Mouse (Mus musculus) erythroblast, adult 5-6 weeks (primary cell): ENCODE data around the gene Auh. TPM values are rescaled to one million over a fixed set of nuclear protein-coding genes. Genes with fewer than 3 reads are reported as not detected.

Source experiments
- ATAC-seq: replicated peaks from 2 replicates; pipeline ENCODE4 v1.8.0; 2016; ENCODE audit warnings: moderate number of reproducible peaks, mild to moderate bottlenecking, moderate TSS enrichment, inconsistent platforms; ENCODE audit not compliant: poor library complexity, low FRiP score, severe bottlenecking
- total RNA-seq, 2 experiments: library from RNA; stranded (forward) in 1 of 2; stranded (reverse) in 1 of 2; fragments of 150-400 nt in 1 of 2; fragments of 200-764, 138-1000 nt in 1 of 2; gene quantifications; 2 replicates each; pipeline versions ENCODE4 v1.2.3 to v1.2.4; 2015 to 2017; ENCODE audit warnings: low replicate concordance in 2 of 2

Auh gene
- total RNA-seq, 2 experiments from 2014 or later = 68.2 to 107 TPM

- no peak for ATAC-seq
Observed at GRCm38 (mm10) chr13:52817991-52818491, 111.4 kb downstream of the Auh start.

- ATAC-seq = peak; percentile 66
Observed at GRCm38 (mm10) chr13:52813750-52814149, 115.7 kb downstream of the Auh start.

DNA sequence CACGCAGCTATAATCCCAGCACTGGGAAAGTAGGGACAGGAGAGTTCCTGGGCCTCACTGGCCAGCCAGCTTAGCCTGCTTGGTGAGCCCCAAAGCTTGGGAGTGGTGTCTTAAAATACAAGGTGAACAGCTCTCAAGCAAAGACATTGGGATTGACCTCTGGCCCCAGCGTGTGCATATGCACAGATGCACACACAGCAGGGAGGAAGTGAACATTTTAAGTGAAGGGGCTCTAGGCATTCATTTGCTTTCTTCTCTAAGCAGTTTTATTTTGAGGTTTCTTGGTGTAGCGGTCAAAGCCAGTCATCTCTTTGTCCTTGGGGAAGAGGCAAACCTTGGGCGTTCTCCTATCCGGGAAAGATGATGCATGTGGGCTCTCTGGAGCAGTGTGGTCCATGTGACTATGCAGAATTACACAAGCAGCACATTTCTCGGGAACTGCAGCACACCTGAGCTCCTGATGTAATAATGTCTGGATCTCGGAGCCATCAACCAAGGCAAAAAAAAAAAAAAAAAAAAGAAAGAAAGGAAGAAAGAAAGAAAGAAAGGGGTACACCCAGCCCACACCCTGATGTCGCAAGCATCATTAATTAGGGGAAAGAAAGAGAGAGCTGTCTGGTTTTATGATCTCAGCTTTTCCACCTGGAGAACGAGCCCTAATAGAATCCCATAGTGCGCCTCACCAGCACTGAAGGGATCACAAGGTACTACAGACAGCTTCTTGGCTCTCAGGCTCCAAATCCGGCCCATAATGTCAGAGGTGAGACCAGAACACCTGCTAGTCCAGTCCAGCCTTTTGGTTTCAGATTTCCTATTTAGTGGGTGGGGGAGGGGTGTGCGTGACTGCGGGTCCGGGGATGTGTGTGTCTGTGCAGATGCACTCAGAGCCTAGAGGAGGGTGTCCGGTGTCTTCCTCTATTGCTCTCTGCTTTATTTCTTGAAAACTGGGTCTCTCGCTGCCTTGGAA, 116.6 kb downstream of the Auh start:
- no peak for ATAC-seq

DNA sequence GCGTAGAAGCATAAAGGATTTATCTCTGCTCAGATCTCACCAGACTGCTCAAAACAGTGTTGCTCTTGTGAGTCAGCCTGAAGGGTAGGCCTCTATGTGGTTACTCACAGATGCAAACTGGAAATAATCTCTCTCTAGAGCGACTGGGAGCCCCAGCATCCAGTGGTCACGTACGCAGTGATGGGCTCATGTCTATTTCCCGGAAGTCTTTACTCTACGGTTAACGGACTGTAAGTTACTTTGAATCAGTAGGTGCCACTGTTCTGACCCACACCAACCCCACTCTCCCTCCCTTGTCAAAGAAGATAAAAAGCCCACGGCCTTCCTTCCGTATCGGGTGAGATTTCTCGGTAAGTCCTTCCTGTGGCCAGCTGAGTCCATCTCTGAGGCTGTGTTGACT, 121.8 kb downstream of the Auh start:
- no peak for ATAC-seq

GRCm38 (mm10) chr13:52806029-52806428, 123.5 kb downstream of the Auh start:
- no peak for ATAC-seq

DNA sequence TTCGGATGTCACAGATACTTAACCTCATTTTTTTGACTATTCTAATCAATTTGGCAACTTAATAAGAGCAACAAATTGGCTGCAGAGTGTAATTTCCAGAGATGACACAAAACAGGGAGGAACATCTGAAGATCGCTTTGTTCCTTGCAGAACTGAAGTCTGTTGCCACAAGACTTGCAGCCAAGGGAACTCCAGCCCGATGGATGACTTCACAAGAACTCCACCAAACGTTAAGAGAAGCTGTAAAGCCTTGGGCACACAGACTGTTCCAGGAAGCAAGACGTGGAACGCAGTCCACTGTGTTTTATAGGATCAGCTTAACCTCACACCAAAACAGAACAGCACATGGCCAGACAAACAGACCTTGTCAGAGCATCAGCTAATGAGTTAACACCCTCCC, 123.9 kb downstream of the Auh start:
- no peak for ATAC-seq

DNA sequence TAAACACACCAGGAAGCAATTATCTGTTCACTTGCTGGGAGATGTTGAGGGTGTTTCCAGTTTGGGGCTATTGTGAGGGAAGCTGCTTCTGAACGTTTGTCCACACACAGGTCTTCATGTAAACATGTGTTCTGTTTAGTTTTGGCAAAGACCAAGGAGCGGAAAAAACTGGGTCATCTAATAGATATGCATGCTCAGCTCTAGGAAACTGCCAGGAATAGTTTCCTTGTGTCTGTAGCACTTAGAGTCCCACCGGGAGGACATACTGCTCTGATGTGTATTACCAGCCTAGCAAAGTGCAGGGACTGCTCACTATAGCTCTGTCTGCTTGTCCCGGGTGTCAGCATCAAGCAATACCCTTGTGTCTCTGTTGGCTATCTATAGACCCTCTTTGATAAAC, 127.0 kb downstream of the Auh start:
- ATAC-seq = no peak

GRCm38 (mm10) chr13:52800687-52801341, 128.7 kb downstream of the Auh start:
- no peak for ATAC-seq

GRCm38 (mm10) chr13:52800091-52800490, 129.4 kb downstream of the Auh start:
- no peak for ATAC-seq

GRCm38 (mm10) chr13:52794232-52794631, 135.2 kb downstream of the Auh start:
- no peak for ATAC-seq

DNA sequence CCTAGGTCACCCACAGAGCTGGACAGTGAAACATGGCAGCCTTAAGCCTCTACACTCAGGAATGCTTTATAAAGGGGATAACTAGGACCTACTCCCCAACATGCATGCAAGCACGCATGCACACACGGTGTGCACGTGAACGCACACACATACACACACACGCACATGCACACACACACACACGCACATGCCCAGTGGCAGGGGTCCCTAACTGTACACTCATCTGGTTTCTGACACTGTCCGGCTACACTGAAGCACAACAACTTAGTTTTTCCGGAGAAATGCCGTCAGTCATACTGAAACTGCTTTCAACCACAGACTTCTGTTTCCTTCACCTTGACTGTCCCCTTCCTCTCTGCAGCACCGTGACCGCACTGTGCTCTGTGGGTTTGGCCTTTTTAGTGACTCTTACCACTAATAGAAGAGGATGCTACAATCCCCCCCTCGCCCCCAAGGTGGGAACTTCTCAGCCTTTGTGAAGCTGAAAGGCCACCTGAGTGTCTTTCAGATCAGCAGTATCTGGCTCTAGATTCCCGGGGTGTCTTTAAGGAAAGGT, 136.0 kb downstream of the Auh start:
- ATAC-seq = no peak

DNA sequence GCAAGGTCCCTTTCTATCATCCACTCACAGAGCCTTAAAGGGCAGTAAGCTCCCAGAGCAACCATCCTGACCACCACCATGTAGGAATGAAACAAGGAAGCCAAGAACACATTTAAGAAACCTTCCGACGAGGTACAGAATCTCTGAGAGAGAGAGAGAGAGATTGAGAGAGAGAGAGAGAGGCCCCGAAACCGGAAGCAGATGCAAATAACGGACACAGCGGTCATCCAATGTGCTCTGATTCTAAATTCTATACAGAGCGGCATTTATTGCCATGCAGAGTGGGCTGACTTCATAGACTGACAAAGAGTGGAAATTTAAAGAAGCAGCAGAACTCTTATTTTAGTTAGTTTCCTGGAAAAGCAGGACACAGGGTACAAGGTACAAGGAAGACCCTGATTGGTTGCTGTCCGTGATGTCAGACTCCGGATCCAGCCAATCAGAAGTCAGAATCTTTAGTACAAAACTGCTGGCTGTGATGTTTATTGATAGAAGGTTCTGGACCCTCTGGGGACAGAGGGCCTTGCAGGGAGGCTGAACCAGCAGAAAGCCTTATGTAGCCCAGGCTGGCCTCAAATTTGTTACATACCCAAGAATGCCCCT, 137.1 kb downstream of the Auh start:
- no peak for ATAC-seq

DNA sequence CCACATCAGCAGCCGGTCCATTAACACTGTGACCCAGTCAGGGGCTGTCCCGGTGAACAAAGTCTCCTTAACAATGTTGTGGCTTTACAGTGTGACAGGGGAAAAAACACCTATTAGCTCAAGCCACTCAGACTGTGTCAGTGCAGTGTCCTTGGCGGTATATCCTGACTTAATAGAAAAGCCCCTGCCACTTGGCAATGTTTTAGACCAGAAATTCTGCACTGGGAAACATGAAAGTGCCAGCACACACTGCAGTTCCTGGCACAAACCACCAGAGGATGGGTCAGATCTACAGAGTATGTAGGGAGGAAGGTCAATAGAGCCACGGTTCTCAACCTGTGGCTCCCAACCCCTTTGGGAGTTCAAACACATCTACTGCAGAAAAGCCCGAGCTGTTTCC, 138.6 kb downstream of the Auh start:
- ATAC-seq = 0 out of 2 replicates have a peak, but pooled peaks have one; percentile 48

Other genes with a start within 250 kb of the Auh start
- 9.0 and 9.6 TPM in 2 replicates for gene Nfil3, start 51.4 kb upstream of the Auh start, total RNA-seq (2015; ENCODE audit: low replicate concordance)
- gene Nfil3, start 51.4 kb upstream of the Auh start, total RNA-seq (2017; ENCODE audit: low replicate concordance) = 2.9 and 5.0 TPM in 2 replicates